Mouse (Mus musculus): ENCODE measurements at regions not wholly inside any gene's neighbourhood (a gene's known extent, or its start where the extent isn't known, plus 50 kb on each side); places are given as distances from the start of the nearest gene placed in this dataset.

DNA sequence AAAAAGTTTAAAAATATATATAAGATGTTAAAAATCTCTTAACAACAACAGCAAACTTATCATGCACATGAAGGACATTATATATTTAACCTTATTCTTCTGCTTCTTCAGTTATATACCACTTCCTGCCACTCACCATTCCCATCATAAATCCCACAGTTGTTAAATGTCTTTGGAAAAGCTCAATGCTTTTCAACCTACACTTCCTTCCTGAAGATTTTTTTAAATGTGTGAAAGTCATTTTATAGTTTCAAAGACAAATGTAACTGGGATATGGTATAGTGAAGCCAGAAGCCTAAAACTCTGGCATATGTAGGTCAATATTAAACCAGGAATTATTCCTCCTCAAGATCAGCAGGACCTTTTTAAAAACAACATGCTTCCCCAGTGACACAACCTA, 1666.1 kb upstream of the B3galt2 start:
- H3K4me3 ChIP-seq: no peak overlapping the region
- TF ChIP-seq POLR2A (IDR thresholded peaks at IDR 0.05; ENCODE audit: insufficient read depth, low read depth, low read length): no peak
- no peak for TF ChIP-seq CTCF (IDR thresholded peaks at IDR 0.05)
- H3K4me1 ChIP-seq (ENCODE audit: control insufficient read depth, insufficient read depth, low read length): no peaks in the 10 kb centered on the region
- H3K79me2 ChIP-seq (replicated peaks; ENCODE audit: control insufficient read depth, insufficient read depth, low read length): no peaks in the 10 kb centered on the region
- H3K27ac ChIP-seq: no peak overlapping the region
- H3K36me3 ChIP-seq (ENCODE audit: control insufficient read depth, insufficient read depth, low read length): no peaks in the 10 kb centered on the region
- no peak for DNase-seq
- no peaks in the 10 kb centered on the region for H3K27me3 ChIP-seq (ENCODE audit: control insufficient read depth, insufficient read depth, low read length)
- intact Hi-C loops (cut with DNase I): no loop called here
- no peak overlapping the region for H3K9ac ChIP-seq (ENCODE audit: low read depth, low read length)

DNA sequence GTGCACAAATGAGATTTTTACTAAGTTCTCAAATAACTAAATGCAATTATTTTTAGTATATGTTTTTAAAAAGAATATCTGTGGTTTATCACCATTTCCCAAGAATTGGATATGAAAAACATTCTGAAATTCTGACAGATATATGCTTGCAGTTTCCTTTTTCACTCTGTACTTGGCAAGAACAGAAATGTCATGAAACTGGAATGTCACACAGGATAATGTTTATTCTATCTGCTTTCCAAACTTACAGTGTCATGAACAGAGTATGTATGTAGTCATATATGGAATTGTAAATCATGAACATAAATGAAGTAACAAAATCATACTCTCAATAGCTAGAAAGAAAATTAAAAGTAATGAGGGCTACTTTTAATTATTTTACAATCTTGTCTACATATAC, 1640.7 kb upstream of the B3galt2 start:
- intact Hi-C loops (cut with DNase I): no loop called here

DNA sequence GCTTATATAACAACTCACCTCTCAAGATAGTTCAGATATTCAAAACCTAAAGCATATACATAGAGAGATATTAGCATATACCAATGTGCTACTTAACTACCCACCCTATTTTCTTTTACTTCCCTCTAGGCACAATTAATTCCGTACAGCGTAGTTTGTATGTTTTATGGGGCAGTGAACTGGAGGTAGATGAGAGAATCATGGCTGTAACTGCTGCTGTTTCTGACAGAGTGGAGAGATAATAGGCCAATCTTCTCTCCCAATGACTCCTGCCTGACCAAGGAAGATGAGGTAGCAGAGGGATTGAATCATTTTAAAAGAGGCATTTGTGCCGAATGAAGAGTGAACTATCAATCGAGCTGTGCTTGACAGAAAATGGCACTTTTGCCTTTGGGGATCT, 1640.1 kb upstream of the B3galt2 start:
- Histone ChIP-seq H3K36me3 (ENCODE audit: control insufficient read depth, insufficient read depth, low read length) (no peaks in the 10 kb centered on the region), H3K4me3 (no peak overlapping the region), H3K27me3 (ENCODE audit: control insufficient read depth, insufficient read depth, low read length) (no peaks in the 10 kb centered on the region), H3K9ac (ENCODE audit: low read depth, low read length) (no peak overlapping the region), H3K4me1 (ENCODE audit: control insufficient read depth, insufficient read depth, low read length) (no peaks in the 10 kb centered on the region), H3K79me2 (replicated peaks; ENCODE audit: control insufficient read depth, insufficient read depth, low read length) (no peaks in the 10 kb centered on the region), H3K27ac (no peak overlapping the region)
- no peak for DNase-seq
- WGBS: 83% methylated on average over 4 of the region's 4 CpGs
- TF ChIP-seq POLR2A (IDR thresholded peaks at IDR 0.05; ENCODE audit: insufficient read depth, low read depth, low read length) (no peak), EP300 (IDR thresholded peaks at IDR 0.05; ENCODE audit: insufficient read depth, low read depth, low read length) (no peak), CTCF (IDR thresholded peaks at IDR 0.05) (no peak)
- intact Hi-C loops (cut with DNase I): no loop called here

More for the DNA sequence above, 1640.7 kb upstream of the B3galt2 start:
- no peak overlapping the region for H3K27ac ChIP-seq
- no peak for DNase-seq
- H3K36me3 ChIP-seq (ENCODE audit: control insufficient read depth, insufficient read depth, low read length): no peaks in the 10 kb centered on the region
- H3K9ac ChIP-seq (ENCODE audit: low read depth, low read length): no peak overlapping the region
- no peaks in the 10 kb centered on the region for H3K4me1 ChIP-seq (ENCODE audit: control insufficient read depth, insufficient read depth, low read length)
- TF ChIP-seq CTCF (IDR thresholded peaks at IDR 0.05) (no peak), EP300 (IDR thresholded peaks at IDR 0.05; ENCODE audit: insufficient read depth, low read depth, low read length) (no peak), POLR2A (IDR thresholded peaks at IDR 0.05; ENCODE audit: insufficient read depth, low read depth, low read length) (no peak)
- H3K27me3 ChIP-seq (ENCODE audit: control insufficient read depth, insufficient read depth, low read length): no peaks in the 10 kb centered on the region
- no peak overlapping the region for H3K4me3 ChIP-seq
- no peaks in the 10 kb centered on the region for H3K79me2 ChIP-seq (replicated peaks; ENCODE audit: control insufficient read depth, insufficient read depth, low read length)

DNA sequence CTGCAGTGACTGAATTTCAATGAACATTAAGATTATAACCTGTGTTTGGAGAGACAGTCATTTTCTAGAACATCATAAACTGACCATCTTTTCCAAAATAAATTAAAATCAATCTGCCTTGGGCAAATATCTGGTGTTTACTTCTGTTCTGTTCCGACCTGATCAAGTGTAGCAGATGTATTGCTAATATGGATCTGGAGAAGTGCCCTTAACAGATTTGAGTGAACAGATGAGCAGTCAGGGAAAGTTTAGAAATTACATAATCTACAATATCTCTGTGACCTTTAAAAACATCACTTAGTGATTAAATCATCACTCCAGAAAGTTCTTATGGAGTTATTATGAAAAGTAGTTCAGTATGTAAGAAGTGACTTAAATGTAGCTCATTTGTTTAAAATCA, 1634.1 kb upstream of the B3galt2 start:
- H3K27ac ChIP-seq: no peak overlapping the region
- 65% methylated on average over 1 of the region's 1 CpGs for WGBS

DNA sequence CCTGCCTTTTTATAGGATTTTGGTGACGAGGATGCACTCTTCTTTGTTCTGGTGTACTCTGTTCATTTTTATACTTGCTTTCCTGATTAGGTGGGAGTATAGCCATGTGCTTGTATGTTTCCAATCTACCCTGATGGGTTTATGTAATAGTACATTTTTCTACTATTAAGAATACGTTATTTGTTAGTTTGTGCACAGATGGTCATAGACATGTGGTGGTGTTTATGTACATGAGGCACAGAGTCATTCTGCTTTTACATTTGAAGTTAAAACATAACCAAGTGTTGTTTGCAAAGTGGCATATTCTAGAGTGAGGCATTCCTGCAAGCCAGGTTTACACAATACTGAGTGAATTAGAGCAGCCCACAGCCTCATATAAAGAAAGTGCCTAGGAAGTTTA, 1597.7 kb upstream of the B3galt2 start:
- no peaks in the 10 kb centered on the region for H3K27me3 ChIP-seq (ENCODE audit: control insufficient read depth, insufficient read depth, low read length)
- H3K27ac ChIP-seq: no peak overlapping the region
- H3K4me3 ChIP-seq: no peak overlapping the region
- no peaks in the 10 kb centered on the region for H3K79me2 ChIP-seq (replicated peaks; ENCODE audit: control insufficient read depth, insufficient read depth, low read length)
- intact Hi-C loops (cut with DNase I): no loop called here
- H3K4me1 ChIP-seq (ENCODE audit: control insufficient read depth, insufficient read depth, low read length): no peaks in the 10 kb centered on the region
- no peak for TF ChIP-seq POLR2A (IDR thresholded peaks at IDR 0.05; ENCODE audit: insufficient read depth, low read depth, low read length)
- TF ChIP-seq CTCF (IDR thresholded peaks at IDR 0.05): no peak
- TF ChIP-seq EP300 (IDR thresholded peaks at IDR 0.05; ENCODE audit: insufficient read depth, low read depth, low read length): no peak
- no peak overlapping the region for H3K9ac ChIP-seq (ENCODE audit: low read depth, low read length)
- WGBS: 64% methylated on average over 2 of the region's 2 CpGs
- H3K36me3 ChIP-seq (ENCODE audit: control insufficient read depth, insufficient read depth, low read length): no peaks in the 10 kb centered on the region
- no peak for DNase-seq

More for the DNA sequence above, 1634.1 kb upstream of the B3galt2 start:
- H3K79me2 ChIP-seq (replicated peaks; ENCODE audit: control insufficient read depth, insufficient read depth, low read length): no peaks in the 10 kb centered on the region
- no peak for DNase-seq
- intact Hi-C loops (cut with DNase I): no loop called here
- H3K4me1 ChIP-seq (ENCODE audit: control insufficient read depth, insufficient read depth, low read length): no peaks in the 10 kb centered on the region
- no peak overlapping the region for H3K4me3 ChIP-seq
- H3K9ac ChIP-seq (ENCODE audit: low read depth, low read length): no peak overlapping the region
- no peaks in the 10 kb centered on the region for H3K27me3 ChIP-seq (ENCODE audit: control insufficient read depth, insufficient read depth, low read length)
- no peaks in the 10 kb centered on the region for H3K36me3 ChIP-seq (ENCODE audit: control insufficient read depth, insufficient read depth, low read length)
- TF ChIP-seq EP300 (IDR thresholded peaks at IDR 0.05; ENCODE audit: insufficient read depth, low read depth, low read length) (no peak), CTCF (IDR thresholded peaks at IDR 0.05) (no peak), POLR2A (IDR thresholded peaks at IDR 0.05; ENCODE audit: insufficient read depth, low read depth, low read length) (no peak)

DNA sequence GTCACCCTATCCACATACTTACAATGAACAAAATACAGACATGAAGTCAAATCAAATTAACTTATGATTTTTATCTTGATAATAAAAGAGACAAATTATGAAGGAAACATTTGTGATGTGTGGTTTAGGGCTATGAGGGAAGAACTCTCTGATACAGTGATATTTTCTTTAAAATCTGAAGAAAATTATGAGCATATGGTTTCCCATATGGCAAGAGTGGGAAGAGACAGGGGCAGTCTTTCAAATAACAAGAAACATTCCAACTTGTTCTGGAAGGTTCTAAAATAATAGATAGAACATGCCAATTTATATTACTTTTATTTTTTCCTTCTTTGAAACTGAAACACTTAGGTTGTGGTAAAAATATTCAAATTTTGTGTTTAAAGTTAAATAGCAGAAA, 1585.3 kb upstream of the B3galt2 start:
- TF ChIP-seq EP300 (IDR thresholded peaks at IDR 0.05; ENCODE audit: insufficient read depth, low read depth, low read length) (no peak), POLR2A (IDR thresholded peaks at IDR 0.05; ENCODE audit: insufficient read depth, low read depth, low read length) (no peak), CTCF (IDR thresholded peaks at IDR 0.05) (no peak)
- no peak for DNase-seq
- Histone ChIP-seq H3K27me3 (ENCODE audit: control insufficient read depth, insufficient read depth, low read length) (no peaks in the 10 kb centered on the region), H3K79me2 (replicated peaks; ENCODE audit: control insufficient read depth, insufficient read depth, low read length) (no peaks in the 10 kb centered on the region), H3K27ac (no peak overlapping the region), H3K4me1 (ENCODE audit: control insufficient read depth, insufficient read depth, low read length) (no peaks in the 10 kb centered on the region), H3K36me3 (ENCODE audit: control insufficient read depth, insufficient read depth, low read length) (no peaks in the 10 kb centered on the region), H3K9ac (ENCODE audit: low read depth, low read length) (no peak overlapping the region), H3K4me3 (no peak overlapping the region)
- intact Hi-C loops (cut with DNase I): no loop called here
